Mouse (Mus musculus): ENCODE data around the gene Rdx. TPM values are rescaled to one million over a fixed set of nuclear protein-coding genes. Genes with fewer than 3 reads are reported as not detected.
"Not testable (repeated sequence)": the region's sequence is repeated elsewhere in the genome, so short reads cannot be mapped to it uniquely, and the experiment has no call there.

The Rdx gene
- polyA plus RNA-seq, 1 experiment from 2014 or later: 78.3 TPM

DNA sequence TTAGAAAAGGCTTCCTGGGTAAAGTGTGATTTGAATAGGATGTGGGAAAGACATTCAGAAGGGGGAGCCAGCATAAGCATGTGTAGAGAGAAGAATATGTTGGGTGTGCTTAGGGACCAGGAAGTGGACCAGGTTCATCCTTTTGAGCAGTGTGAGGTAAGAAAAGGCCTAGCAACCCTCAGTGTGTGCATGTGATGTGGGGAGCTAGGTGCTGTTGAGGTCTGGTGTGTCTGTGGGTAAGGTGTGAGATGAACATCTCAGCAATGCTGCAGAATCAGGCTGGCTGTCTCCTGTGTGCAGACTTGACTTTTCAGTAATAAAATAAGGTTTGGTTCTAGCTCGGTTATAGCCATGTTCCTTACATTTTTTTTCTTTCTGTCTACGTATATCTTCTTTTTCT lies 23.1 kb downstream of the Rdx start:
- ATAC-seq (ENCODE audit: low FRiP score, low read depth): no peak
- 94% methylated on average over 2 of the region's 2 CpGs for WGBS
- no peaks in the 10 kb centered on the region for H3K27me3 ChIP-seq
- H3K36me3 ChIP-seq: peaks cover 58% of the 10 kb centered on the region
- H3K4me1 ChIP-seq (replicated peaks): no peaks in the 10 kb centered on the region
- no peak overlapping the region for H3K4me3 ChIP-seq
- no peak overlapping the region for H3K27ac ChIP-seq (replicated peaks)
- no peaks in the 10 kb centered on the region for H3K9me3 ChIP-seq
- no peak overlapping the region for H3K9ac ChIP-seq
- H3K4me2 ChIP-seq: no peak overlapping the region

- not testable (repeated sequence) for H3K9ac ChIP-seq; H3K4me3 ChIP-seq; H3K9me3 ChIP-seq; H3K4me2 ChIP-seq; H3K27ac ChIP-seq (replicated peaks); ATAC-seq (ENCODE audit: low FRiP score, low read depth); H3K4me1 ChIP-seq (replicated peaks); H3K27me3 ChIP-seq
- H3K36me3 ChIP-seq: peaks cover 47% of the 10 kb centered on the region
Measured at GRCm38 (mm10) chr9:52071352-52071751, 24.4 kb downstream of the Rdx start.

GRCm38 (mm10) chr9:52072202-52072601 lies 25.2 kb downstream of the Rdx start:
- no peaks in the 10 kb centered on the region for H3K27me3 ChIP-seq
- peaks cover 43% of the 10 kb centered on the region for H3K36me3 ChIP-seq
- H3K4me2 ChIP-seq: no peak overlapping the region
- H3K9ac ChIP-seq: no peak overlapping the region
- H3K9me3 ChIP-seq: no peaks in the 10 kb centered on the region
- no peaks in the 10 kb centered on the region for H3K4me1 ChIP-seq (replicated peaks)
- H3K4me3 ChIP-seq: no peak overlapping the region
- ATAC-seq (ENCODE audit: low FRiP score, low read depth): no peak
- H3K27ac ChIP-seq (replicated peaks): no peak overlapping the region

- no peak for ATAC-seq (ENCODE audit: low FRiP score, low read depth)
- H3K9ac ChIP-seq: no peak overlapping the region
- H3K4me2 ChIP-seq: no peak overlapping the region
- no peaks in the 10 kb centered on the region for H3K4me1 ChIP-seq (replicated peaks)
- H3K27ac ChIP-seq (replicated peaks): no peak overlapping the region
- H3K4me3 ChIP-seq: no peak overlapping the region
- WGBS: 76% methylated on average over 2 of the region's 2 CpGs
- H3K36me3 ChIP-seq: peaks cover 27% of the 10 kb centered on the region
- H3K9me3 ChIP-seq: no peaks in the 10 kb centered on the region
- no peaks in the 10 kb centered on the region for H3K27me3 ChIP-seq
Measured at GRCm38 (mm10) chr9:52076089-52076488, 29.1 kb downstream of the Rdx start.

- Histone ChIP-seq H3K4me1 (replicated peaks) (no peaks in the 10 kb centered on the region), H3K9ac (no peak overlapping the region), H3K9me3 (no peaks in the 10 kb centered on the region), H3K4me3 (no peak overlapping the region), H3K27ac (replicated peaks) (no peak overlapping the region), H3K36me3 (peaks cover 30% of the 10 kb centered on the region), H3K27me3 (no peaks in the 10 kb centered on the region), H3K4me2 (no peak overlapping the region)
- WGBS: 92% methylated on average over 1 of the region's 1 CpGs
- ATAC-seq (ENCODE audit: low FRiP score, low read depth): no peak
Measured at GRCm38 (mm10) chr9:52077692-52078091, 30.7 kb downstream of the Rdx start.

GRCm38 (mm10) chr9:52081979-52082378 lies 35.0 kb downstream of the Rdx start:
- Histone ChIP-seq H3K4me1 (replicated peaks) (no peaks in the 10 kb centered on the region), H3K4me2 (no peak overlapping the region), H3K9ac (no peak overlapping the region), H3K27me3 (no peaks in the 10 kb centered on the region), H3K9me3 (no peaks in the 10 kb centered on the region), H3K4me3 (no peak overlapping the region), H3K36me3 (peaks cover 35% of the 10 kb centered on the region), H3K27ac (replicated peaks) (no peak overlapping the region)
- WGBS: 94% methylated on average over 2 of the region's 2 CpGs
- ATAC-seq (ENCODE audit: low FRiP score, low read depth): no peak

DNA sequence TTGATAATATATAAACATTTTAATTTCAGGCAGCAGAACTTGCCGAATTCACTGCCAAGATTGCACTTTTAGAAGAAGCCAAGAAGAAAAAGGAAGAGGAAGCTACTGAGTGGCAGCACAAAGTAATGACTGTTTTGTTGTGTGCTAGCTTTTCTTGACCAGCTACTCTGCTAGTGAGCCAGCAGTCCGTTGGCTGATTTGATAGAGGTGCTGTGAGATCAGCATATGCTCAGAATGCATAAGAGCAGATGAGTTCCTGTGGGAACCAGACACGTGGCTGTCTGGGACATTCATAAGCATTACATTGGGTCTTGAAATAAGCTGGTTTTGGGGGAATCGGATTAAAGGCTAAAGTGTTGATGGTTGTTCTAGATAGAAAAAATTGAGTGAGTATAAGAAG lies 35.4 kb downstream of the Rdx start:
- no peak overlapping the region for H3K4me2 ChIP-seq
- no peak overlapping the region for H3K9ac ChIP-seq
- H3K9me3 ChIP-seq: no peaks in the 10 kb centered on the region
- no peak overlapping the region for H3K4me3 ChIP-seq
- H3K27me3 ChIP-seq: no peaks in the 10 kb centered on the region
- ATAC-seq (ENCODE audit: low FRiP score, low read depth): no peak
- WGBS: 81% methylated on average over 4 of the region's 4 CpGs
- no peak overlapping the region for H3K27ac ChIP-seq (replicated peaks)
- peaks cover 39% of the 10 kb centered on the region for H3K36me3 ChIP-seq
- no peaks in the 10 kb centered on the region for H3K4me1 ChIP-seq (replicated peaks)

- no peak overlapping the region for H3K4me2 ChIP-seq
- peaks cover 18% of the 10 kb centered on the region for H3K36me3 ChIP-seq
- WGBS: 91% methylated on average over 9 of the region's 9 CpGs
- H3K4me1 ChIP-seq (replicated peaks): no peaks in the 10 kb centered on the region
- no peak overlapping the region for H3K27ac ChIP-seq (replicated peaks)
- no peak for ATAC-seq (ENCODE audit: low FRiP score, low read depth)
- no peaks in the 10 kb centered on the region for H3K27me3 ChIP-seq
- no peaks in the 10 kb centered on the region for H3K9me3 ChIP-seq
- H3K9ac ChIP-seq: no peak overlapping the region
- H3K4me3 ChIP-seq: no peak overlapping the region
Measured at GRCm38 (mm10) chr9:52091752-52092151, 44.8 kb downstream of the Rdx start.

GRCm38 (mm10) chr9:52092311-52092710 lies 45.3 kb downstream of the Rdx start:
- no peak overlapping the region for H3K9ac ChIP-seq
- ATAC-seq (ENCODE audit: low FRiP score, low read depth): no peak
- no peak overlapping the region for H3K4me3 ChIP-seq
- no peaks in the 10 kb centered on the region for H3K4me1 ChIP-seq (replicated peaks)
- no peaks in the 10 kb centered on the region for H3K9me3 ChIP-seq
- H3K27ac ChIP-seq (replicated peaks): no peak overlapping the region
- no peaks in the 10 kb centered on the region for H3K27me3 ChIP-seq
- peaks cover 12% of the 10 kb centered on the region for H3K36me3 ChIP-seq
- no peak overlapping the region for H3K4me2 ChIP-seq
- WGBS: 86% methylated on average over 5 of the region's 5 CpGs

GRCm38 (mm10) chr9:52093108-52093507 lies 46.1 kb downstream of the Rdx start:
- H3K27ac ChIP-seq (replicated peaks): no peak overlapping the region
- no peak overlapping the region for H3K4me2 ChIP-seq
- H3K36me3 ChIP-seq: 0 out of 2 replicates have a peak, but pooled peaks cover 4% of the 10 kb centered on the region
- H3K27me3 ChIP-seq: no peaks in the 10 kb centered on the region
- no peak overlapping the region for H3K9ac ChIP-seq
- H3K9me3 ChIP-seq: no peaks in the 10 kb centered on the region
- 71% methylated on average over 8 of the region's 8 CpGs for WGBS
- no peak overlapping the region for H3K4me3 ChIP-seq
- no peak for ATAC-seq (ENCODE audit: low FRiP score, low read depth)
- H3K4me1 ChIP-seq (replicated peaks): no peaks in the 10 kb centered on the region

GRCm38 (mm10) chr9:52094016-52094415 lies 47.0 kb downstream of the Rdx start:
- Histone ChIP-seq H3K4me1 (replicated peaks) (no peaks in the 10 kb centered on the region), H3K36me3 (no peaks in the 10 kb centered on the region), H3K4me2 (no peak overlapping the region), H3K27ac (replicated peaks) (no peak overlapping the region), H3K27me3 (no peaks in the 10 kb centered on the region), H3K9me3 (no peaks in the 10 kb centered on the region), H3K9ac (no peak overlapping the region), H3K4me3 (no peak overlapping the region)
- ATAC-seq (ENCODE audit: low FRiP score, low read depth): no peak
- 93% methylated on average over 5 of the region's 5 CpGs for WGBS

DNA sequence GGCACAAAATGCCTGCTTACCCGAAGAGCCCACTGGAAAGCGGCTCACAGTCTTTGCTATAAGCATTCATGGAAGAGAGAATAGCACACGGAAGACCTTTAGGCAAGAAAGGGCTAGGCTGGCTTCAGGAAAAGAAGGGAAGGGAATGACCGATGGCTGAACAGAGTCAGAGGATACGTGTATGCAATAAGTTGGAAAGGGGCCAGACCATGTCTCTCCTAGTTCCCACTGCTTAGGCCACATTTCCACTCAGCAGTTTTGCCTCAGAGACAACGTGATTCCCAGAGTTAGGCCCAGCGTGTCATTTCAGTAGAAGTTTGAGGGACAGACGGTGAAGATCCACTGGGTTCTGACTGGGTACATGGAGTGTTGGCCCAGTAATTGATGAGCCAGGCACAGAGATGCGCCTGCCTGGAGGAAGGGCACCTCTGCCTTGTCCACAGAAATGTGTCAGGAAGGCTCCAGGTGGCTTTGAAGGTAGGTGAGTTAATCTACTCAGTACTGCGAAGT lies 47.6 kb downstream of the Rdx start:
- ATAC-seq (ENCODE audit: low FRiP score, low read depth): no peak
- Histone ChIP-seq H3K4me2 (no peak overlapping the region), H3K4me3 (no peak overlapping the region), H3K9me3 (no peaks in the 10 kb centered on the region), H3K36me3 (no peaks in the 10 kb centered on the region), H3K27me3 (no peaks in the 10 kb centered on the region), H3K9ac (no peak overlapping the region), H3K27ac (replicated peaks) (no peak overlapping the region), H3K4me1 (replicated peaks) (no peaks in the 10 kb centered on the region)
- WGBS: 81% methylated on average over 10 of the region's 10 CpGs

- H3K4me1 ChIP-seq (replicated peaks): no peaks in the 10 kb centered on the region
- no peak overlapping the region for H3K4me2 ChIP-seq
- 81% methylated on average over 3 of the region's 3 CpGs for WGBS
Measured at GRCm38 (mm10) chr9:52095666-52096065, 48.7 kb downstream of the Rdx start.

More at GRCm38 (mm10) chr9:52095666-52096065, 48.7 kb downstream of the Rdx start:
- Histone ChIP-seq H3K4me3 (no peak overlapping the region), H3K9me3 (no peaks in the 10 kb centered on the region), H3K9ac (no peak overlapping the region), H3K27ac (replicated peaks) (no peak overlapping the region), H3K36me3 (no peaks in the 10 kb centered on the region), H3K27me3 (no peaks in the 10 kb centered on the region)
- no peak for ATAC-seq (ENCODE audit: low FRiP score, low read depth)

Data from hindbrain, embryonic 15.5 days (tissue).